Mouse (Mus musculus) liver, embryonic 11.5 days (tissue): ENCODE data around the gene Paqr9. TPM values are rescaled to one million over a fixed set of nuclear protein-coding genes. Genes with fewer than 3 reads are reported as not detected.

Source experiments
- ATAC-seq: fragments of 200-750 bp; cut with Nextera tagmentation; replicated peaks from 2 replicates; pipeline ENCODE4 v1.8.0; 2017; ENCODE audit warnings: moderate number of reproducible peaks, mild to moderate bottlenecking, moderate TSS enrichment, moderate library complexity; ENCODE audit not compliant: low FRiP score
- DNase-seq: peaks from one replicate; pipeline ENCODE4 v3.0.0-alpha.2; 2017; ENCODE audit warnings: low spot score
- H3K27ac ChIP-seq: fragments of 300-500 bp; sonication (generic); 2 replicates; pipeline ENCODE4 v1.5.1; 2014; ENCODE audit warnings: mild to moderate bottlenecking, low read depth, low read length, control low read depth
- H3K27me3 ChIP-seq: fragments of 300-500 bp; sonication (generic); replicated peaks from 2 replicates; pipeline ENCODE4 v1.6.1; 2014; ENCODE audit warnings: low read length, mixed read lengths; ENCODE audit not compliant: control insufficient read depth, insufficient read depth
- H3K36me3 ChIP-seq: fragments of 300-500 bp; sonication (generic); 2 replicates; pipeline ENCODE4 v1.6.1; 2014; ENCODE audit warnings: mild to moderate bottlenecking, low read length, moderate library complexity, mixed read lengths; ENCODE audit not compliant: control insufficient read depth, insufficient read depth
- H3K4me1 ChIP-seq: fragments of 300-500 bp; sonication (generic); replicated peaks from 2 replicates; pipeline ENCODE4 v1.6.1; 2014; ENCODE audit warnings: low read length, mixed read lengths; ENCODE audit not compliant: control insufficient read depth, insufficient read depth
- H3K4me2 ChIP-seq: fragments of 300-500 bp; sonication (generic); 2 replicates; pipeline ENCODE4 v1.6.1; 2014; ENCODE audit warnings: mild to moderate bottlenecking, control low read depth, moderate library complexity
- H3K4me3 ChIP-seq: fragments of 300-500 bp; sonication (generic); 2 replicates; pipeline ENCODE4 v1.5.1; 2014; ENCODE audit warnings: low read depth, low read length, control low read depth
- H3K9ac ChIP-seq: fragments of 300-500 bp; sonication (generic); 2 replicates; pipeline ENCODE4 v1.6.1; 2014; ENCODE audit warnings: low read depth, low read length, control low read depth
- H3K9me3 ChIP-seq: fragments of 300-500 bp; sonication (generic); 2 replicates; pipeline ENCODE4 v1.6.1; 2016; ENCODE audit warnings: low read length, inconsistent platforms, mixed read lengths; ENCODE audit not compliant: control insufficient read depth
- WGBS: fragments of 180-500 bp; shearing (Covaris S2); extraction: QIAGEN DNeasy Blood & Tissue Kit; methylation state at CpG from one replicate; pipeline ENCODE4 v1.1.7; 2014; 5-methylcytosine and 5-hydroxymethylcytosine counted together
- polyA plus RNA-seq: library from polyadenylated mRNA; unstranded; fragments of >200 nt; fragmentation: Nextera tagmentation; extraction: Ambion mirVana; gene quantifications from 2 replicates; pipeline ENCODE4 v1.2.1, GENCODE M21; 2014

The Paqr9 gene
- polyA plus RNA-seq, 1 experiment from 2014 or later: 13.8 TPM

- Histone ChIP-seq H3K9ac (no peak overlapping the region), H3K27me3 (peaks cover 4% of the 10 kb centered on the region; the same call in 1 of the 2 replicates), H3K9me3 (no peaks in the 10 kb centered on the region), H3K27ac (no peak overlapping the region), H3K4me1 (no peaks in the 10 kb centered on the region), H3K4me2 (peak overlapping the region; percentile 7; the same call in 1 of the 2 replicates), H3K4me3 (no peak overlapping the region), H3K36me3 (no peaks in the 10 kb centered on the region)
- ATAC-seq (0 out of 2 replicates have a peak, but pooled peaks have one; percentile 7), DNase-seq (no peak)
- 50% methylated on average over 19 of the region's 19 CpGs for WGBS
Measured at GRCm38 (mm10) chr9:95598179-95598721, 38.8 kb downstream of the Paqr9 start.

GRCm38 (mm10) chr9:95599399-95599798 is 39.9 kb downstream of the Paqr9 start:
- DNase-seq: no peak
- Histone ChIP-seq H3K27me3 (peaks cover 4% of the 10 kb centered on the region; the same call in 1 of the 2 replicates), H3K4me3 (no peak overlapping the region), H3K36me3 (no peaks in the 10 kb centered on the region), H3K27ac (no peak overlapping the region), H3K9ac (no peak overlapping the region), H3K9me3 (no peaks in the 10 kb centered on the region), H3K4me1 (no peaks in the 10 kb centered on the region), H3K4me2 (no peak overlapping the region)
- WGBS: 77% methylated on average over 4 of the region's 4 CpGs
- ATAC-seq: no peak

GRCm38 (mm10) chr9:95602849-95603248 is 43.4 kb downstream of the Paqr9 start:
- Histone ChIP-seq H3K27ac (no peak overlapping the region), H3K27me3 (peaks cover 4% of the 10 kb centered on the region; the same call in 1 of the 2 replicates), H3K4me2 (no peak overlapping the region), H3K4me1 (no peaks in the 10 kb centered on the region), H3K36me3 (no peaks in the 10 kb centered on the region), H3K9me3 (no peaks in the 10 kb centered on the region), H3K4me3 (no peak overlapping the region), H3K9ac (no peak overlapping the region)
- 74% methylated on average over 3 of the region's 3 CpGs for WGBS
- no peak for ATAC-seq
- no peak for DNase-seq

- no peak overlapping the region for H3K9ac ChIP-seq
- no peak for ATAC-seq
- H3K4me3 ChIP-seq: no peak overlapping the region
- 81% methylated on average over 9 of the region's 9 CpGs for WGBS
- no peaks in the 10 kb centered on the region for H3K9me3 ChIP-seq
- H3K4me1 ChIP-seq: no peaks in the 10 kb centered on the region
- no peak for DNase-seq
- no peaks in the 10 kb centered on the region for H3K36me3 ChIP-seq
- H3K4me2 ChIP-seq: no peak overlapping the region
- no peak overlapping the region for H3K27ac ChIP-seq
- peaks cover 4% of the 10 kb centered on the region; the same call in 1 of the 2 replicates for H3K27me3 ChIP-seq
Measured at GRCm38 (mm10) chr9:95603316-95603715, 43.9 kb downstream of the Paqr9 start.

- H3K4me3 ChIP-seq: no peak overlapping the region
- no peak overlapping the region for H3K9ac ChIP-seq
- no peaks in the 10 kb centered on the region for H3K36me3 ChIP-seq
- H3K4me2 ChIP-seq: no peak overlapping the region
- no peak overlapping the region for H3K27ac ChIP-seq
- H3K27me3 ChIP-seq: no peaks in the 10 kb centered on the region
- DNase-seq: no peak
- H3K4me1 ChIP-seq: no peaks in the 10 kb centered on the region
- H3K9me3 ChIP-seq: no peaks in the 10 kb centered on the region
- 61% methylated on average over 5 of the region's 5 CpGs for WGBS
- ATAC-seq: no peak
Measured at GRCm38 (mm10) chr9:95607196-95607595, 47.7 kb downstream of the Paqr9 start.

GRCm38 (mm10) chr9:95612246-95612768 is 52.9 kb downstream of the Paqr9 start:
- H3K4me2 ChIP-seq: no peak overlapping the region
- H3K27ac ChIP-seq: no peak overlapping the region
- WGBS: 67% methylated on average over 8 of the region's 8 CpGs
- no peaks in the 10 kb centered on the region for H3K36me3 ChIP-seq
- H3K4me3 ChIP-seq: no peak overlapping the region
- H3K9me3 ChIP-seq: no peaks in the 10 kb centered on the region
- H3K9ac ChIP-seq: no peak overlapping the region
- H3K4me1 ChIP-seq: no peaks in the 10 kb centered on the region
- DNase-seq (no peak), ATAC-seq (no peak)
- no peaks in the 10 kb centered on the region for H3K27me3 ChIP-seq

GRCm38 (mm10) chr9:95613426-95614127 is 54.1 kb downstream of the Paqr9 start:
- WGBS: 23% methylated on average over 9 of the region's 9 CpGs
- no peak for ATAC-seq

GRCm38 (mm10) chr9:95614861-95615615 is 55.6 kb downstream of the Paqr9 start:
- no peak overlapping the region for H3K4me3 ChIP-seq
- DNase-seq (no peak), ATAC-seq (no peak)
- H3K4me1 ChIP-seq: no peaks in the 10 kb centered on the region
- H3K27ac ChIP-seq: no peak overlapping the region
- no peaks in the 10 kb centered on the region for H3K27me3 ChIP-seq
- H3K36me3 ChIP-seq: no peaks in the 10 kb centered on the region
- H3K9ac ChIP-seq: no peak overlapping the region
- H3K9me3 ChIP-seq: no peaks in the 10 kb centered on the region
- WGBS: 72% methylated on average over 14 of the region's 14 CpGs
- H3K4me2 ChIP-seq: no peak overlapping the region

More at GRCm38 (mm10) chr9:95613426-95614127, 54.1 kb downstream of the Paqr9 start:
- no peak for DNase-seq
- Histone ChIP-seq H3K9me3 (no peaks in the 10 kb centered on the region), H3K36me3 (no peaks in the 10 kb centered on the region), H3K27ac (no peak overlapping the region), H3K4me2 (no peak overlapping the region), H3K4me1 (no peaks in the 10 kb centered on the region), H3K9ac (no peak overlapping the region), H3K27me3 (no peaks in the 10 kb centered on the region), H3K4me3 (no peak overlapping the region)
